Mouse (Mus musculus) limb, embryonic 14.5 days (tissue): ENCODE results near the gene Phtf1. TPM values are rescaled to one million over a fixed set of nuclear protein-coding genes. Genes with fewer than 3 reads are reported as not detected.

Experiments
- ATAC-seq: fragments of 200-750 bp; cut with Nextera tagmentation; 2 replicates; pipeline ENCODE4 v1.8.0; 2017; ENCODE audit warnings: low read depth, moderate number of reproducible peaks, moderate TSS enrichment; ENCODE audit not compliant: low FRiP score
- DNase-seq: peaks from one replicate; pipeline ENCODE4 v3.0.0-alpha.2; 2015; ENCODE audit warnings: low spot score
- H3K27ac ChIP-seq: fragments of 300-500 bp; sonication (generic); replicated peaks from 2 replicates; pipeline ENCODE4 v1.5.1; 2014; ENCODE audit warnings: low read depth, mild to moderate bottlenecking, low read length, moderate library complexity, mixed read lengths
- H3K27me3 ChIP-seq: fragments of 300-500 bp; sonication (generic); 2 replicates; pipeline ENCODE4 v1.6.1; 2014; ENCODE audit warnings: low read length, mixed read lengths; ENCODE audit not compliant: control insufficient read depth, insufficient read depth
- H3K36me3 ChIP-seq: fragments of 300-500 bp; sonication (generic); 2 replicates; pipeline ENCODE4 v1.6.1; 2014; ENCODE audit warnings: mild to moderate bottlenecking, low read length, moderate library complexity, mixed read lengths; ENCODE audit not compliant: control insufficient read depth, insufficient read depth
- H3K4me1 ChIP-seq: fragments of 300-500 bp; sonication (generic); 2 replicates; pipeline ENCODE4 v1.6.1; 2014; ENCODE audit warnings: antibody characterized with exemption, low read length, mixed read lengths; ENCODE audit not compliant: control insufficient read depth, insufficient read depth
- H3K4me2 ChIP-seq: fragments of 300-500 bp; sonication (generic); replicated peaks from 2 replicates; pipeline ENCODE4 v1.6.1; 2014; ENCODE audit warnings: low read depth, mild to moderate bottlenecking, low read length, moderate library complexity; ENCODE audit not compliant: severe bottlenecking
- H3K4me3 ChIP-seq: fragments of 300-500 bp; sonication (generic); replicated peaks from 2 replicates; pipeline ENCODE4 v1.5.1; 2014; ENCODE audit warnings: low read length
- H3K9ac ChIP-seq: fragments of 300-500 bp; sonication (generic); 2 replicates; pipeline ENCODE4 v1.6.1; 2014; ENCODE audit warnings: mild to moderate bottlenecking, low read depth, low read length, moderate library complexity; ENCODE audit not compliant: severe bottlenecking
- H3K9me3 ChIP-seq: fragments of 300-500 bp; sonication (generic); 2 replicates; pipeline ENCODE4 v1.6.1; 2016; ENCODE audit warnings: low read length; ENCODE audit not compliant: control insufficient read depth
- POLR2A ChIP-seq: fragments of 200-500 bp; IDR thresholded peaks from 2 replicates; pipeline ENCODE4 v1.8.0; 2012; ENCODE audit warnings: inconsistent platforms, mild to moderate bottlenecking, moderate library complexity, borderline replicate concordance; ENCODE audit not compliant: insufficient read depth, insufficient read length; ENCODE audit errors: extremely low read depth
- WGBS: fragments of 180-500 bp; shearing (Covaris S2); extraction: QIAGEN DNeasy Blood & Tissue Kit; methylation state at CpG from one replicate; pipeline ENCODE4 v1.1.7; 2014; 5-methylcytosine and 5-hydroxymethylcytosine counted together
- polyA plus RNA-seq, 2 experiments: library from polyadenylated mRNA; depleted of rRNA in 1 of 2; stranded (reverse) in 1 of 2; unstranded in 1 of 2; fragments of >200 nt; fragmentation: Nextera tagmentation in 1 of 2; extraction: Ambion mirVana in 1 of 2; gene quantifications; 2 replicates each; pipeline versions ENCODE4 v1.2.1 to v1.2.3; 2012 to 2014

The Phtf1 gene
- polyA plus RNA-seq, 2 experiments, result 24.5 to 41.1 TPM

GRCm38 (mm10) chr3:104059001-104059622 is 91.2 kb downstream of the Phtf1 start:
- TF ChIP-seq POLR2A, result no peak
- 71% methylated on average over 6 of the region's 6 CpGs for WGBS
- Histone ChIP-seq H3K9me3 (no peaks in the 10 kb centered on the region), H3K27ac (no peak overlapping the region), H3K36me3 (no peaks in the 10 kb centered on the region), H3K4me3 (no peak overlapping the region), H3K9ac (no peak overlapping the region), H3K27me3 (no peaks in the 10 kb centered on the region), H3K4me1 (no peaks in the 10 kb centered on the region), H3K4me2 (no peak overlapping the region)
- DNase-seq (no peak), ATAC-seq (no peak)

GRCm38 (mm10) chr3:104069395-104069794 is 101.5 kb downstream of the Phtf1 start:
- Histone ChIP-seq H3K27ac (no peak overlapping the region), H3K4me2 (no peak overlapping the region), H3K4me3 (no peak overlapping the region), H3K36me3 (no peaks in the 10 kb centered on the region), H3K27me3 (no peaks in the 10 kb centered on the region), H3K9me3 (no peaks in the 10 kb centered on the region), H3K4me1 (no peaks in the 10 kb centered on the region), H3K9ac (no peak overlapping the region)
- no peak for TF ChIP-seq POLR2A
- DNase-seq (no peak), ATAC-seq (no peak)

Other genes starting within 250 kb of the Phtf1 start
- gene Olfml3, start 230.1 kb upstream of the Phtf1 start, polyA plus RNA-seq (2012; rRNA removed), result 52.0 and 58.1 TPM in 2 replicates
- 82.5 and 88.0 TPM in 2 replicates for gene Olfml3, start 230.1 kb upstream of the Phtf1 start, polyA plus RNA-seq (2014; fragmentation: Nextera tagmentation; extraction: Ambion mirVana)
- gene Gm10964, start 228.7 kb upstream of the Phtf1 start, polyA plus RNA-seq (2012; rRNA removed), result not detected in 2 replicates
- gene Gm10964, start 228.7 kb upstream of the Phtf1 start, polyA plus RNA-seq (2014; fragmentation: Nextera tagmentation; extraction: Ambion mirVana), result not detected in 2 replicates
- 27.3 and 31.8 TPM in 2 replicates for gene Hipk1, start 176.5 kb upstream of the Phtf1 start, polyA plus RNA-seq (2012; rRNA removed)
- gene Hipk1, start 176.5 kb upstream of the Phtf1 start, polyA plus RNA-seq (2014; fragmentation: Nextera tagmentation; extraction: Ambion mirVana), result 16.6 and 17.1 TPM in 2 replicates
- 11.4 and 15.9 TPM in 2 replicates for gene Dclre1b, start 158.7 kb upstream of the Phtf1 start, polyA plus RNA-seq (2012; rRNA removed)
- gene Dclre1b, start 158.7 kb upstream of the Phtf1 start, polyA plus RNA-seq (2014; fragmentation: Nextera tagmentation; extraction: Ambion mirVana), result 29.5 and 32.2 TPM in 2 replicates
- 24.6 and 27.0 TPM in 2 replicates for gene Ap4b1, start 158.6 kb upstream of the Phtf1 start, polyA plus RNA-seq (2012; rRNA removed)
- gene Ap4b1, start 158.6 kb upstream of the Phtf1 start, polyA plus RNA-seq (2014; fragmentation: Nextera tagmentation; extraction: Ambion mirVana), result 22.9 and 23.4 TPM in 2 replicates
- 0.39 and 0.73 TPM in 2 replicates for gene Gm43064, start 158.5 kb upstream of the Phtf1 start, polyA plus RNA-seq (2012; rRNA removed)
- not detected in 2 replicates for gene Gm43064, start 158.5 kb upstream of the Phtf1 start, polyA plus RNA-seq (2014; fragmentation: Nextera tagmentation; extraction: Ambion mirVana)
- gene Bcl2l15, start 135.5 kb upstream of the Phtf1 start, polyA plus RNA-seq (2012; rRNA removed), result 0.68 and 1.1 TPM in 2 replicates
- gene Bcl2l15, start 135.5 kb upstream of the Phtf1 start, polyA plus RNA-seq (2014; fragmentation: Nextera tagmentation; extraction: Ambion mirVana), result 0.68 and 0.84 TPM in 2 replicates
- gene Ptpn22, start 108.3 kb upstream of the Phtf1 start, polyA plus RNA-seq (2012; rRNA removed), result 0.47 and 0.99 TPM in 2 replicates
- 0.94 and 1.1 TPM in 2 replicates for gene Ptpn22, start 108.3 kb upstream of the Phtf1 start, polyA plus RNA-seq (2014; fragmentation: Nextera tagmentation; extraction: Ambion mirVana)
- 11.0 and 11.4 TPM in 2 replicates for gene Rsbn1, start 54.0 kb upstream of the Phtf1 start, polyA plus RNA-seq (2012; rRNA removed)
- gene Rsbn1, start 54.0 kb upstream of the Phtf1 start, polyA plus RNA-seq (2014; fragmentation: Nextera tagmentation; extraction: Ambion mirVana), result 12.2 and 15.2 TPM in 2 replicates